7 mouse cellular contexts compared by ENCODE assay signal in the genomic region with DNA sequence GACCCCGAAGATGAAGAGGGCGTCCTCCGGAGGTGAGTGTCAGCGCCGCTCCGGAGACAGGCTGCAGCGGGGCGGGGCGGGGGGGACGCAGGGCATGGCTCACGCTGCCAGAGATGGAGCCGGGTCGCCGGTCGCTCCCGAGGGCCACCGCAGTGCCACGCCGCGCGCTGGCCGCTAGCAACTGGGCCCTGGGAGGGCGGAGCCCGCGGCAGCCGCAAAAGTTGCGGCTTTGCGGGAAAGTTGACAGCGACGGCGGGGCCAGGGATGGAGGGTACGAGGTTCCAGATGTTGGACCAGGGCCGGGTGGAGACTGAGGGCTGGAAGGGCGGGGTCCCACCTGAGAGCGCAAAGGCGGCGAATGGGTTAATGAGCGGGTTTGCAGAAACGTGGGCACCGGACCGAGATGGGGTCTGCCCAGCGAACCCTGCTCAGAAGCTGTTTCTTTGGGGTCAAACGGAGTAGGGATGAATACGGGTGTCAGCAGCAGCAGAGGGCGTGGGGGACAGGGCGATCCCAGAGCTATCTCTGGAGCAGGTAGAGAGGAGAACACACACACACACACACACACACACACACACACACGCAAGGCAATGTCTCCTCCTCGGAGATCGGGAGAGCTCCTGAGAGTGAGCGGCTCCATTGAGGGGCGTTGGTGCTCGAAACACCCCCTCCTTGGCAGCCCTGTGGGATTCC. TPM values are rescaled to one million over a fixed set of nuclear protein-coding genes. Genes with fewer than 3 reads are reported as not detected.
DNase-seq lines count a peak whose midpoint lies in the region; ATAC-seq and TF ChIP-seq lines count a peak whose summit lies in the region.

No protein-coding gene starts in this region.

- intact Hi-C loops in left cerebral cortex, adult 2 months (cut with DNase I): loop anchor here (1.0 to 2.0 kb wide), 2 partner anchors 45 to 83 kb away; no protein-coding TSS in a partner anchor

- 1% methylated on average over 52 of the region's 52 CpGs for WGBS in forebrain, embryonic 14.5 days
- WGBS in liver, embryonic 11.5 days: 2% methylated on average over 51 of the region's 52 CpGs
- WGBS in stomach, embryonic 16.5 days: 2% methylated on average over 52 of the region's 52 CpGs

- peak overlapping the region; percentile 61 for H3K4me3 ChIP-seq in left cerebral cortex, adult 2 months
- peak overlapping the region; percentile 75 for H3K4me3 ChIP-seq in forebrain, embryonic 14.5 days (ENCODE audit: low read depth, low read length)
- H3K4me3 ChIP-seq in liver, embryonic 11.5 days (ENCODE audit: low read depth, low read length): peak overlapping the region; percentile 56
- H3K4me3 ChIP-seq in stomach, embryonic 16.5 days (replicated peaks; ENCODE audit: low read length): peak overlapping the region; percentile 64

- no peak for DNase-seq in left cerebral cortex, adult 2 months (ENCODE audit: extremely low spot score in 1 of 2, low spot score in 2 of 2)
- no peak for DNase-seq in left cerebral cortex, adult 9 months (ENCODE audit: low spot score in 2 of 2)
- peak; percentile 63 to 65 for DNase-seq in cerebellum, postnatal 14 days
- no peak for DNase-seq in forebrain, embryonic 14.5 days (ENCODE audit: low spot score)
- DNase-seq in liver, embryonic 11.5 days (ENCODE audit: low spot score): no peak
- DNase-seq in layer of hippocampus, postnatal 36 days: no peak

- H3K9ac ChIP-seq in forebrain, embryonic 14.5 days (ENCODE audit: low read length): peak overlapping the region; percentile 89
- H3K9ac ChIP-seq in liver, embryonic 11.5 days (ENCODE audit: low read depth, low read length): no peak overlapping the region
- H3K9ac ChIP-seq in stomach, embryonic 16.5 days (ENCODE audit: low read length): peak overlapping the region; percentile 79

- H3K4me2 ChIP-seq in forebrain, embryonic 14.5 days (ENCODE audit: low read length): peak overlapping the region; percentile 92
- peak overlapping the region; percentile 87 for H3K4me2 ChIP-seq in liver, embryonic 11.5 days
- peak overlapping the region; percentile 100 for H3K4me2 ChIP-seq in stomach, embryonic 16.5 days (ENCODE audit: low read depth, low read length)

- ATAC-seq in forebrain, embryonic 14.5 days: peak; percentile 37
- no peak for ATAC-seq in liver, embryonic 11.5 days (replicated peaks; ENCODE audit: low FRiP score)
- no peak; the same call in 1 of the 2 replicates for ATAC-seq in stomach, embryonic 16.5 days (ENCODE audit: insufficient read depth, low FRiP score)

- H3K4me1 ChIP-seq in forebrain, embryonic 14.5 days (ENCODE audit: control insufficient read depth, insufficient read depth, low read length): peaks cover 17% of the 10 kb centered on the region
- peaks cover 5% of the 10 kb centered on the region; the same call in 1 of the 2 replicates for H3K4me1 ChIP-seq in liver, embryonic 11.5 days (replicated peaks; ENCODE audit: control insufficient read depth, insufficient read depth, low read length)
- peaks cover 8% of the 10 kb centered on the region for H3K4me1 ChIP-seq in stomach, embryonic 16.5 days (ENCODE audit: control insufficient read depth, insufficient read depth, low read length)

- H3K27me3 ChIP-seq in forebrain, embryonic 14.5 days (replicated peaks; ENCODE audit: control insufficient read depth, insufficient read depth, low read length): 0 out of 2 replicates have a peak, but pooled peaks cover 4% of the 10 kb centered on the region
- peaks cover 47% of the 10 kb centered on the region for H3K27me3 ChIP-seq in liver, embryonic 11.5 days (replicated peaks; ENCODE audit: control insufficient read depth, insufficient read depth, low read length)
- H3K27me3 ChIP-seq in stomach, embryonic 16.5 days (ENCODE audit: control insufficient read depth, insufficient read depth, low read length): peaks cover 28% of the 10 kb centered on the region

- no peaks in the 10 kb centered on the region for H3K9me3 ChIP-seq in forebrain, embryonic 14.5 days (replicated peaks; ENCODE audit: control insufficient read depth, low read length)
- H3K9me3 ChIP-seq in liver, embryonic 11.5 days (ENCODE audit: control insufficient read depth, low read length): no peaks in the 10 kb centered on the region
- no peaks in the 10 kb centered on the region for H3K9me3 ChIP-seq in stomach, embryonic 16.5 days (replicated peaks; ENCODE audit: control insufficient read depth, low read length)

- no peaks in the 10 kb centered on the region for H3K36me3 ChIP-seq in forebrain, embryonic 14.5 days (ENCODE audit: control insufficient read depth, insufficient read depth, low read length)
- H3K36me3 ChIP-seq in liver, embryonic 11.5 days (ENCODE audit: control insufficient read depth, insufficient read depth, low read length): no peaks in the 10 kb centered on the region
- H3K36me3 ChIP-seq in stomach, embryonic 16.5 days (ENCODE audit: control insufficient read depth, insufficient read depth, low read length): no peaks in the 10 kb centered on the region

- peak overlapping the region; percentile 93 for H3K27ac ChIP-seq in left cerebral cortex, adult 2 months
- peak overlapping the region; percentile 74 for H3K27ac ChIP-seq in forebrain, embryonic 14.5 days (ENCODE audit: low read depth, low read length)
- H3K27ac ChIP-seq in liver, embryonic 11.5 days (ENCODE audit: low read depth, low read length): no peak overlapping the region
- H3K27ac ChIP-seq in stomach, embryonic 16.5 days (ENCODE audit: low read length): no peak overlapping the region

- no peak for TF ChIP-seq CTCF in left cerebral cortex, adult 2 months (IDR thresholded peaks at IDR 0.05)

RNA-seq across cellular contexts. Expression of a gene that starts 0.6 kb away (rescaled TPM):
- 100 to 1,000 TPM; 138 to 147 TPM for total RNA-seq in left cerebral cortex, adult 2 months (2021)
- 11.0 and 15.8 TPM in 2 replicates for polyA plus RNA-seq in forebrain, embryonic 14.5 days (2014; fragmentation: Nextera tagmentation; extraction: Ambion mirVana)
- 0.96 and 1.1 TPM in 2 replicates for polyA plus RNA-seq in liver, embryonic 11.5 days (2014; fragmentation: Nextera tagmentation; extraction: Ambion mirVana)
- 0.84 and 1.0 TPM in 2 replicates for polyA plus RNA-seq in stomach, embryonic 16.5 days (2015; fragmentation: Nextera tagmentation; extraction: Ambion mirVana)
- total RNA-seq in layer of hippocampus, postnatal 36 days (2021): 100 to 1,000 TPM in 1 of 2 experiments, 10 to 100 TPM in 1; 96.1 to 105 TPM

RNA-seq across cellular contexts. Expression of a gene that starts 38.0 kb away (rescaled TPM):
- total RNA-seq in left cerebral cortex, adult 2 months (2021): 10 to 100 TPM; 38.9 to 40.8 TPM
- 3.1 and 3.3 TPM in 2 replicates for polyA plus RNA-seq in forebrain, embryonic 14.5 days (2014; fragmentation: Nextera tagmentation; extraction: Ambion mirVana)
- 16.5 and 19.1 TPM in 2 replicates for polyA plus RNA-seq in liver, embryonic 11.5 days (2014; fragmentation: Nextera tagmentation; extraction: Ambion mirVana)
- polyA plus RNA-seq in stomach, embryonic 16.5 days (2015; fragmentation: Nextera tagmentation; extraction: Ambion mirVana): 15.3 and 17.8 TPM in 2 replicates
- 10 to 100 TPM; 32.7 to 42.6 TPM for total RNA-seq in layer of hippocampus, postnatal 36 days (2021)

Comparison
In these comparisons a context has a peak if more than half of its experiments do, and no peak if none do; other contexts are left out.
1. DNase-seq: peak in cerebellum, postnatal 14 days (2 of 2); none in left cerebral cortex, adult 2 months (0 of 2), left cerebral cortex, adult 9 months (0 of 2), forebrain, embryonic 14.5 days (single experiment), liver, embryonic 11.5 days (single experiment) and layer of hippocampus, postnatal 36 days (0 of 2).
2. H3K27ac ChIP-seq: peak in left cerebral cortex, adult 2 months (single experiment) and forebrain, embryonic 14.5 days (single experiment); none in liver, embryonic 11.5 days (single experiment) and stomach, embryonic 16.5 days (single experiment).
3. Peak in every context shown above with its lines, with median percentiles within 50 percentile points of each other: H3K4me3 ChIP-seq and H3K4me2 ChIP-seq.